Mouse (Mus musculus) ES-E14 (cell line): ENCODE measurements around the gene 4930442H23Rik. TPM values are rescaled to one million over a fixed set of nuclear protein-coding genes. Genes with fewer than 3 reads are reported as not detected.

ENCODE experiments used
- DNase-seq: peaks from one replicate; pipeline ENCODE4 v3.0.0-alpha.2; 2013; ENCODE audit warnings: low read depth, low spot score
- H3K27ac ChIP-seq: 2 replicates; pipeline ENCODE4 v1.5.1; 2012; ENCODE audit warnings: low read depth, mild to moderate bottlenecking, low read length, moderate library complexity, mixed read lengths; ENCODE audit not compliant: poor library complexity, insufficient read depth, severe bottlenecking
- H3K36me3 ChIP-seq: 2 replicates; pipeline ENCODE4 v1.6.1; 2012; ENCODE audit warnings: mild to moderate bottlenecking, low read length, moderate library complexity, mixed read lengths; ENCODE audit not compliant: control insufficient read depth, poor library complexity, insufficient read depth, severe bottlenecking
- H3K4me1 ChIP-seq, 2 experiments: fragments of 150-350 bp in 1 of 2; sonication (generic) in 1 of 2; 2 replicates each; pipeline ENCODE4 v1.6.1; 2012; ENCODE audit warnings: low read length in 2 of 2, mild to moderate bottlenecking in 1 of 2, mixed read lengths in 1 of 2; ENCODE audit not compliant: control insufficient read depth in 2 of 2, insufficient read depth in 2 of 2, poor library complexity in 1 of 2
- H3K4me3 ChIP-seq, 2 experiments: fragments of 150-350 bp in 1 of 2; sonication (generic) in 1 of 2; 2 replicates each; pipeline ENCODE4 v1.5.1; 2012; ENCODE audit warnings: low read length in 2 of 2, low read depth in 1 of 2, mild to moderate bottlenecking in 1 of 2, mixed read lengths in 1 of 2; ENCODE audit not compliant: insufficient read depth in 1 of 2, poor library complexity in 1 of 2, severe bottlenecking in 1 of 2
- H3K9ac ChIP-seq: 2 replicates; pipeline ENCODE4 v1.6.1; 2012; ENCODE audit warnings: low read depth, mild to moderate bottlenecking, low read length, mixed read lengths; ENCODE audit not compliant: poor library complexity, insufficient read depth, severe bottlenecking
- H3K9me3 ChIP-seq: fragments of 150-350 bp; sonication (generic); 2 replicates; pipeline ENCODE4 v1.6.1; 2012; ENCODE audit warnings: low read depth, mild to moderate bottlenecking, low read length; ENCODE audit not compliant: control insufficient read depth, insufficient read depth
- CHD2 ChIP-seq: IDR thresholded peaks from 2 replicates; pipeline ENCODE4 v1.6.1; 2014; ENCODE audit warnings: mild to moderate bottlenecking, low read depth, low read length, inconsistent platforms
- HCFC1 ChIP-seq: IDR thresholded peaks from 2 replicates; pipeline ENCODE4 v1.6.1; 2012; ENCODE audit warnings: low read length, inconsistent platforms, borderline replicate concordance; ENCODE audit not compliant: insufficient read depth
- MAFK ChIP-seq: IDR thresholded peaks from 2 replicates; pipeline ENCODE4 v1.6.1; 2014; ENCODE audit warnings: mild to moderate bottlenecking, low read depth, low read length, inconsistent platforms; ENCODE audit not compliant: insufficient read depth
- ZC3H11A ChIP-seq: IDR thresholded peaks from 2 replicates; pipeline ENCODE4 v1.6.1; 2012; ENCODE audit warnings: low read depth, mild to moderate bottlenecking, inconsistent platforms, low read length, borderline replicate concordance
- ZNF384 ChIP-seq: IDR thresholded peaks from 2 replicates; pipeline ENCODE4 v1.6.1; 2012; ENCODE audit warnings: low read depth, low read length, inconsistent platforms
- in situ Hi-C, 2 experiments: fragments of 600-800 bp; cut with MboI; formaldehyde crosslinking; loops; one replicate each; pipeline ENCODE4 v1.15.1; 2025; ENCODE audit warnings: low sequenced_read_pairs in 2 of 2, inconsistent platforms in 1 of 2; ENCODE audit not compliant: unreplicated experiment in 2 of 2
- total RNA-seq: library from RNA; depleted of rRNA; stranded (reverse); fragments of 300-350 nt; gene quantifications from 2 replicates; pipeline ENCODE4 v1.2.3, GENCODE M21; 2012

Gene 4930442H23Rik
- total RNA-seq, 1 experiment = 0.54 TPM

GRCm38 (mm10) chr10:81180946-81181345 lies 2.7 kb downstream of the 4930442H23Rik start:
- TF ChIP-seq ZNF384 (no peak), CHD2 (no peak), ZC3H11A (no peak), MAFK (no peak), HCFC1 (no peak)
- no peak overlapping the region for H3K9ac ChIP-seq
- peaks cover 0 to 13% of the 10 kb centered on the region in 2 experiments; a peak in 3 of 4 replicates for H3K4me1 ChIP-seq
- no peak for DNase-seq
- H3K36me3 ChIP-seq = peaks cover 61% of the 10 kb centered on the region
- H3K9me3 ChIP-seq = no peaks in the 10 kb centered on the region
- in situ Hi-C loops = no loop called here
- peak overlapping the region; percentile 78; the same call in 1 of the 2 replicates for H3K27ac ChIP-seq
- no peak overlapping the region for H3K4me3 ChIP-seq

GRCm38 (mm10) chr10:81179451-81180342 lies 4.0 kb downstream of the 4930442H23Rik start:
- TF ChIP-seq HCFC1 (no peak), MAFK (no peak), ZC3H11A (no peak), CHD2 (no peak), ZNF384 (no peak)
- in situ Hi-C loops = no loop called here
- no peaks in the 10 kb centered on the region for H3K9me3 ChIP-seq
- H3K4me1 ChIP-seq = peaks cover 0 to 13% of the 10 kb centered on the region in 2 experiments; a peak in 3 of 4 replicates
- no peak for DNase-seq
- H3K9ac ChIP-seq = peak overlapping the region; percentile 26; the same call in 1 of the 2 replicates
- no peak overlapping the region; the same call in 1 of the 2 replicates for H3K27ac ChIP-seq
- peaks cover 56% of the 10 kb centered on the region for H3K36me3 ChIP-seq
- H3K4me3 ChIP-seq = peak overlapping the region; percentile 0 to 3; a peak in 1 of 4 replicates

GRCm38 (mm10) chr10:81178927-81179326 lies 4.7 kb downstream of the 4930442H23Rik start:
- H3K4me1 ChIP-seq = peaks cover 0 to 13% of the 10 kb centered on the region in 2 experiments; a peak in 3 of 4 replicates
- in situ Hi-C loops = no loop called here
- H3K27ac ChIP-seq = no peak overlapping the region
- H3K36me3 ChIP-seq = peaks cover 54% of the 10 kb centered on the region
- TF ChIP-seq CHD2 (no peak), MAFK (no peak), HCFC1 (no peak), ZC3H11A (no peak), ZNF384 (no peak)
- H3K9me3 ChIP-seq = no peaks in the 10 kb centered on the region
- H3K9ac ChIP-seq = peak overlapping the region; percentile 99
- DNase-seq = no peak
- H3K4me3 ChIP-seq = peak overlapping the region; percentile 93 to 97; a peak in 3 of 4 replicates

GRCm38 (mm10) chr10:81177958-81178712 lies 5.5 kb downstream of the 4930442H23Rik start:
- H3K36me3 ChIP-seq = peaks cover 54% of the 10 kb centered on the region
- in situ Hi-C loops = no loop called here
- H3K27ac ChIP-seq = peak overlapping the region; percentile 69; the same call in 1 of the 2 replicates
- no peaks in the 10 kb centered on the region for H3K9me3 ChIP-seq
- peak overlapping the region; percentile 99 for H3K9ac ChIP-seq
- no peak for DNase-seq
- peaks cover 0 to 10% of the 10 kb centered on the region in 2 experiments; a peak in 2 of 4 replicates for H3K4me1 ChIP-seq
- TF ChIP-seq ZNF384 = no peak
- no peak for TF ChIP-seq ZC3H11A
- no peak for TF ChIP-seq CHD2
- no peak for TF ChIP-seq HCFC1
- no peak for TF ChIP-seq MAFK
- H3K4me3 ChIP-seq = peak overlapping the region; percentile 93 to 97
